Mouse (Mus musculus): ENCODE measurements at regions not wholly inside any gene's neighbourhood (a gene's known extent, or its start where the extent isn't known, plus 50 kb on each side); places are given as distances from the start of the nearest gene placed in this dataset.
A peak's percentile ranks its signal among the peaks of the same experiment; 100 is the strongest.

DNA sequence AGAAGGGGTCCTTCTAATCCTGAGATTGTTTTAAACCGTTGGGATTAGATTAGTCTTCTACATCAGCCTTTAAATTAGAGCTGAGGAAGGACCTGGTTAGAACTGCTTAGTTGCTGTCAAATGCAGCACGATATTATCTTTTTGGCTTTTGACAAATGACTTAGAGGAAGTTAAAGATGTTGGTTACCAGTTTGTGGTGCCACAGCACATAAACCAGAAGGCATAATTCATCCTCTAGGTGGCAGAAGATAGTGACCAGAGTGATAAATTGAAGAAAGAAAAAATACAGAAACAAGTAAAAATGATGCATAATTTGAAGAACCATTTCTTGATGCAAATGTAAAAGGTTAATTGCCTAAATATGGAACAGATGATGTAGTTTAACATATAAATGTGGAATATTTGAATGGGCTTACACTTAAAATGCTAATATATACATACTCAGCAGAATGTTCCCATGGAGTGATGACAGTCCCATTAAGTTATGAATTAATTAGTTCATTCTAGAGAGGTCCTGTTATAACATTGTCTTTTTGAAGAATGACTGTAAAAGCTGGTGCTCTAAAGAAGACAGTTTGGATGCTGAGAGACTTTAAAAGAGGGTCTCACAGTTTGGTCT lies 760.0 kb downstream of the 1190002N15Rik start:
- peak; percentile 40 for DNase-seq (ENCODE audit: low read depth, low spot score)
